Mouse (Mus musculus): Measurements from ENCODE around the gene Cybrd1.

- TF ChIP-seq CTCF (IDR thresholded peaks at IDR 0.05; ENCODE audit: control insufficient read depth, insufficient read depth, insufficient read length): no peak
- no peak for TF ChIP-seq MAX (IDR thresholded peaks at IDR 0.05)
- TF ChIP-seq USF1 (IDR thresholded peaks at IDR 0.05; ENCODE audit: low read depth): no peak
- no peak for TF ChIP-seq MYOD1 (IDR thresholded peaks at IDR 0.05; ENCODE audit: control insufficient read depth, insufficient read length, low read depth)
Observed at GRCm38 (mm10) chr2:71134836-71135235, 17.1 kb downstream of the Cybrd1 start.
